Mouse (Mus musculus): ENCODE measurements around the gene Frrs1.

Frrs1 gene

DNA sequence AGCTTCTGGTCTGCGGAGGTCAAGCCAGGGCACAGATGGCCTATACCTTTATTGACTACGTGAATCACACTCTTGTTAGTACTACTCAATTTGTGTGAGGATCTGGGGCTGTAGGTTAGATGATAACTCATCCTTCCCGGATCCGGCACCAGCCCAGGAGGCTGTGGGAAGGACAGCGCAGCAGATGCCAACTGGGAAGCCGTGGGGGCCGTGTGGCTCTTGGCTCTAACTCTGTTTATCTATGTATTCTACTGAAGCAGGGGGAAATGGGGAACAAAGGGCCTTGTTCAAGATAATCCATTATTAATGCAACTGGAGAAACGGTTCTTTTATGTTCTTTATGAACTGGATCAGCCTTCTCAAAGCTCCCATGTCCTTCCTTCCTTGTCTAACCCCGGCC lies 47.3 kb downstream of the Frrs1 start:
- no peak for DNase-seq (ENCODE audit: low read depth, low spot score)

DNA sequence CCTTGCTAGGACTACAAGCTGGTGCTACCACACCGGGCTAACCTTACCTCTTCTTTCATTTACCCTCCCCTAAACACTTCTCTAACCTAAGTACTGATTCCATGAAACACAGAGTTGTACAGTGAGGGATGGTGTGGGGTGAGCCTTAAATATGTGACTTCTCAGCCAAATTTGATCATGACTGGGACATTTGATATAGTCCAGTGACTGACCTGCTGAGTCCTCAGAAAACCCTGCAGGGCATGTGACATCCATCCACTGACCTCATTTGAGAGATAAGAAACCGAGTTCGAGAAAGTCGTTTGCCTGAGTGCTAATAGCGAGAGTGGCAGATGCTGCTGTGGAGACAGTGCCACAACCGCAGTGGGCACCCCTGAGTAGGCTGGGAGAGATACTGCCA lies 55.1 kb downstream of the Frrs1 start:
- DNase-seq (ENCODE audit: low read depth, low spot score) = no peak

DNA sequence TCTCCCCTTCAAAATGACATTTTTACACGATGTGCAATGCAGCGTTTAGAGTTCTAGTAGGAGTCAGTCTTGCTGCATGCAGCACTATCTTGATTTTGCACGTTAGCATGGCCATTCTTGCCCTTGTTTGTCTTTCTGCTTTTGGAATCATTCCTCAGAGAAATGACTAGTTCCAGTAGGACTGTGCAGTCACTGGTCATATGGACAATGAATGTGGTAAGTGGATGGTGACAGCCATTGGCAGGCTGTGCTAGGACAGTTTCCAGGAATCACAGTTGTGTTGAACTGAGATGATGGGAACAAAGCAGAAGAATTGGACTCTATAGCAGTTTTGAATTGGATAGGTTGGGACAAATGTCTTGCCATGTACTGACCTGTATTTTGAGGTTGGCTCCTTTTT lies 55.7 kb downstream of the Frrs1 start:
- DNase-seq (ENCODE audit: low read depth, low spot score) = no peak

DNA sequence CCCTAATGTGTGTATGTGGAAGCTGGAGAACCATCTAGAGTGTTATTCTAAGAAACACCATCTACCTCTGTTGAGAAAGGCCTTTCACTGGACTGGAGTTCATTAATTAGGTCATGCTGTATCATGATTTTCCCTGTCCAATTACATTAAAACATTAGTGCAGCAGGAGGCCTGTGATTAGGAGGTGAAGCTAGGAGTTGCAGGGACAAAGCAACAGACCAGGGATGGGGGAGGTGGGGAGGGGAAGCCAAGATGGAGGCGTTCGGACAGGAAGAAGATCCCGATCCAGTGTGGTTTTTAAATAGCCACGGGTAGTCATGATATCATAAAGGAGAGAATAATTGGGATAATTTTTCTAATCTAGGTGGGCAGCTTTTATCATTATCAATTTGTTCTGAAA lies 57.8 kb downstream of the Frrs1 start:
- DNase-seq (ENCODE audit: low read depth, low spot score) = no peak

DNA sequence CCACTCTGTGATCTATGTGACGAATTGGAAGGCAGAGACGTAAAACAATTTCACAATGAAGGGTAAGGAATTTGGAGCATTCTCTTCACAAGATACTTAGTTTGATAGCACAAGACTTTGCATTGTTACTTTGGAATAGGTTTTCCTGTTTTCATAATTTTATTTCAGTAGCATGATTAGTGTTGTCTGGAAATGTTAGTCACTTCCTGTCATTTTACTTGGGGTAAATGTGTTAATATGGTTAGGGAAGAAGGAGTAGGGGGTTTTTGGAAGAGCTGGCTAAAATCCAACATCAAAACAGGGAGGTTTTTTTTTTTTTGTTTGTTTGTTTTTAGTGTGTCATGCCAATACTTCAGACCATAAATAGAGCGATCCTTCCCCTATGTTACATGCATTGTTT lies 62.3 kb downstream of the Frrs1 start:
- no peak for DNase-seq (ENCODE audit: low read depth, low spot score)

DNA sequence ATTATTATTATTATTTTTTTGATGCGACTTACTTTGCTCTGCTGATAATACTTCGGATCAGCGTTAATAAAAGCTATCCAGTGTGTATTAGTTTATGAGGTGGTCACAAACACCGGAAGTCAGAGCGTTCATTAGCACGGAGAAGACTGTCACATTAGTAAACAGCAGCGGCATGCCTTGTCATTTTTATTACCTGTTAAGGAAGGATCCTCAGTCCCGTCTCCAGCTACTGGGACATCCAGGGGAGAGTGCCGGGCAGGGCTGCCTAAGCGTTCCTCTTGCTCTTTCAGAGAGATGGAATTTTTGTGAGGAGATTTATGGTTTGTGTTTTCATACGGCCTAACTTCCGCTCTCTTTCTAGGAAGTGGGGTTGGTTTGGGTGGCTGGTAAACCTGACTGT lies 63.8 kb downstream of the Frrs1 start:
- DNase-seq (ENCODE audit: low read depth, low spot score) = no peak

- DNase-seq (ENCODE audit: low read depth, low spot score) = no peak
Measured at GRCm38 (mm10) chr3:116928994-116929393, 69.7 kb downstream of the Frrs1 start.

GRCm38 (mm10) chr3:116933158-116933557 lies 73.9 kb downstream of the Frrs1 start:
- DNase-seq (ENCODE audit: low read depth, low spot score) = no peak

GRCm38 (mm10) chr3:116936934-116937691 lies 77.8 kb downstream of the Frrs1 start:
- no peak for DNase-seq (ENCODE audit: low read depth, low spot score)

DNA sequence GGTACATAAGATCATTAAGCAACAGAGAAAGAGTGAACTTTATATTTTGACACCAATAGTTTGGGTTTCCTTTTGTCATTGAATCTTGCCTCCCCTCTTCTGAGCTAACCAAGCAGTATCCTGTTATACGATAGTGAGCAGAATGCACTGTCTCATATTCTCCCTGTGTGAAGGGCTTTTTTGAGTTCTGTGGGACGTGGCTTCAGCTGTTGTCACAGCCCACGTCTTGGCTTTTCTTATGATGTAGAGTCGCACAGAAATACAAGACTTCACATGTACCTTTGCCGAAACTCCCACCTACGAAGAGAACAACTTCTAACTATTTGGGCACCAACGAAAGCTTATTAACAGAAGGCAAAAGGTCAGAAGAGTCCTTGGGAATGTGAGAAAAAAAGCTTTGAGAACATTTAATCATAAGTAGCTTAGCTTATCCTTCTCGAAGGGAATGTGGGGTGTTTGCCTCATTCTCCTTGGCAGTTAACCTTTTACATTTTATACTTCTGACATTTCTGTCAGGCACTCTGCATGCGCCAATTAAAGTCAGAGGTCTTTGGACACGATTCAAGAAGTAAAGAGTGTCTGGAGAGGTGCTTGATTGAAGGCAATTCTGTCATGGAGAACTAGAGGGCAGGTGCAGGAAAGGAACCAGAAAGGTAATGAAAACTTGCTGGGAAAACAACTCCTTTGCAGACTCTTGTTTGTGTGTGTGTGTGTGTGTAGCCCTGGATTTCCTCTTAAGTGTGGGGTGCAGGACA lies 81.7 kb downstream of the Frrs1 start:
- no peak for DNase-seq (ENCODE audit: low read depth, low spot score)

GRCm38 (mm10) chr3:116941559-116942117 lies 82.4 kb downstream of the Frrs1 start:
- DNase-seq (ENCODE audit: low read depth, low spot score) = no peak

GRCm38 (mm10) chr3:116942751-116943150 lies 83.5 kb downstream of the Frrs1 start:
- DNase-seq (ENCODE audit: low read depth, low spot score) = no peak

DNA sequence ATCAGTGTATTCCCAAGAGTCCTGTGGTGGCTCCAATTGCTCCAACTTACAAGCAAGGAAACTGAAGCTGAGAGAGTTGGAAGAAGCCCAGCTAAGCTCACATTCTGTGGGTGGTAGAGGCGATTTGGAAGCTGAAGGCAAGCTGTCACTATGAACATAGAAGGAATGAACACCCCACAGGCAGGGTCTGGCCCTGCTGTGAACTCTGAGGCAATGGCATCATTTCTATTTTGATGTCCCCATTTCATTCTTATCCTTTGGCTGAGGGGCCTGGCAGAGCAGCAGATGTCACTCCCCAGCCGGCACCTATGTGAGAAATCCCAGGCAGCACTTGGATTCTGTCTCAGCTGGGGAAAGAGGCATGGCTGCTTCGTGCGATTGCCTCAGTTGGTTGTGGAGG lies 84.2 kb downstream of the Frrs1 start:
- no peak for DNase-seq (ENCODE audit: low read depth, low spot score)

- DNase-seq (ENCODE audit: low read depth, low spot score) = no peak
Measured at GRCm38 (mm10) chr3:116946476-116946875, 87.2 kb downstream of the Frrs1 start.

- DNase-seq (ENCODE audit: low read depth, low spot score) = no peak
Measured at GRCm38 (mm10) chr3:116950665-116951115, 91.4 kb downstream of the Frrs1 start.

GRCm38 (mm10) chr3:116951489-116951888 lies 92.2 kb downstream of the Frrs1 start:
- DNase-seq (ENCODE audit: low read depth, low spot score) = no peak

DNA sequence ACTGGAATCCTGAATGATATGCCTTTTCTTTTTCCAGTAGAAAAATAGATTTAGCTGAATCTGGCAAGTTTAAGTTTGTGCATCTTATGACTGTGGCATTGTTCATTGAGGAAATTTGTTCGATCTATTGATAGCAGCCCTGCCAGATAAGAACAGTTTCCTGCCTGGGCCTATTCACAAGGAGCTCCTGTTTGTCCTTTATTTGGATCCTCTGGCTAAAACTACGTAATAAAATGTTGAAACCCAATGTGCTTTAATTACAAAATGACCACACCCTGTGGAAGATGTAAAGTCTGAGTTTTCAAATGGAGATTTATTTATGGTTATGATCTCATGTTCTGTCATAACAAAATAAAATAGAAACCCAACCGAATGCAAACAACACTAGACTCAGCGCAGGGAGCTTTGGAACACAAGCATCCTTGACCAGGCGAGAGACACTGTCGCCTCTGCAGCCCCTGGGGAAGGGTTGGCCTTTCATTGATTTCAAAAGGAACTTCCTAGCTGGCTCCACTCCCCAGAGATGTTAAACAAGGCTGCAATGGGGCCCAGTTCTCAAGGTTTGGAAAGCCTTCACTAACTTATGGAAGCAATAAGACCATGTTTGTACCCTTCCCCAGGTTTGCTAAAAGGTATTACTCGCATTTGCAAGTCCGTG lies 93.1 kb downstream of the Frrs1 start:
- no peak for DNase-seq (ENCODE audit: low read depth, low spot score)

DNA sequence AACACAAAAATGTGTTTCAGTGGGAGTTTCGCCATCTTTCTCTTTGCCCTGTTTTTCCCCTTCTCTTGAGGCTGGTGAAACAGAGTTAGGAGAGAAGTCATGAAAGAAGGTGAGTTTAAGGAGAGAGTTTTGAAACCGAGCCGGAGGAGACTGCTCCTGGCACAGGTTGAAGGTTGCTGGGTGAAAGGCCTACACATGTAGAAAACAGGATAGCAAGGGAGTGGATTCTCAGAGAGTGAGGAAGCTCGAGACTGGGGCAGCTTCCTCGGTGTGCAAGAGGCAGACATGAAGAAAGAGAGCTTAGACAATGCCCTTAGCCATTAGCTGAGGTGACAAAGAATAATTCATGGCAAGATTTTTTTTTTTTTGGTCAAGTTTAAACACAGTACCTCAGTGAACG lies 94.1 kb downstream of the Frrs1 start:
- no peak for DNase-seq (ENCODE audit: low read depth, low spot score)

DNA sequence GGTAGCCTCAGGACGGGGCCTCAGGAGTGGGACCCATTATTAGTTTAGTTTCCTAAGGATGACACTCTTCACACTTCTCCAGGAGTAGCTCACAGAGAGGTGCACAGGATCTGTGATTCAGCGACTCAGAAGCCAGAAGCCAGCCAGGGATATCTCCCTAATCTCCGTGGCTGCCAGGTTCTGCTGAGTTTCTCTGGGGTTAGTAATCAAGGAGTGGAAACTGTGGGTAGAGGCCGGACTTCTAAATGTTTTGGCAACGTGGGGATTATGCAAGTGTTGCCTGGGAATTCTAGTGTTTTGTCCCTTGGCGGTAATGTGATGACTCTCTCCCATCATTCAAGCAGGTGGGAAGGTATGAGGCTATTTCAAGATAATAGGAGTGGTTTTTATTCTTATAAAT lies 95.8 kb downstream of the Frrs1 start:
- DNase-seq (ENCODE audit: low read depth, low spot score) = no peak
